Comparison of ENCODE assay signal across 8 mouse cellular contexts in the genomic region with DNA sequence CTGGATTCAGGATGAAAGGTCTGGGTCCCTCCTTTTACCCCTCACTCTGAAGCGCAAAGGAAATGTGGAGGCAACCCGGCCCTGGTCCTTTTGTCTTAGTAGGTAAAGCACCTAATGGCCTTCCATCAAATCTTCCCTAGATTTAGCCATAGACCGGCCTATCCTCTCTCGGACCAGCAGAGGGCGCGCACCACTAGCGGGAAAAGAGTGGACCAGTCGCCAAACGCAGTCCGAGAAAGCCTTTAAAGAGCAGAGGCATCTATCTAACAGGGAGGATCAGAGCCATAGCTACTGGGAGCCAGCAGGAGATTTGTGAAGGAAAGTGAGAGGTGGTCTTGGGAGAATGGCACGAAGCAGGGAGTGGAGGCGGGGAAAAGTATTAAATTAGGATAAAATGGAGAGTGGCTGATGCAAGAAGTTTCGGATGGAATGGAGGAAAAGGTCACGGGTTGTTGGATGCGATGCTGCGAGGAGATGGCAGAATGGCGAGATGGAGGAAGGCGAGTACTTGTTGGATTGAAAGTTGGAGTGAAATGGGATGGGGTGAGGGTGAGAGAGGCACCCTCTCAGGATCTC. TPM values are rescaled to one million over a fixed set of nuclear protein-coding genes. Genes with fewer than 3 reads are reported as not detected.
DNase-seq lines count a peak whose midpoint lies in the region; ATAC-seq and TF ChIP-seq lines count a peak whose summit lies in the region.

No protein-coding gene starts in this region.

- peak; percentile 58 to 79 for DNase-seq in layer of hippocampus, adult 2 months (ENCODE audit: low spot score in 2 of 2)
- DNase-seq in layer of hippocampus, adult 9-11 months = no peak
- peak; percentile 76 to 83 for DNase-seq in adrenal gland, postnatal 36 days
- peak; percentile 63 for DNase-seq in embryonic facial prominence, embryonic 14.5 days (ENCODE audit: low spot score)
- peak; percentile 81 for DNase-seq in hindbrain, embryonic 10.5 days (ENCODE audit: low spot score)
- DNase-seq in left cerebral cortex, postnatal 14 days (ENCODE audit: low spot score in 2 of 2) = peak; percentile 46 to 78

- TF ChIP-seq POLR2A in testis, adult 2 months (IDR thresholded peaks at IDR 0.05; ENCODE audit: control insufficient read depth, low read depth, low read length) = no peak

- 2% methylated on average over 18 of the region's 18 CpGs for WGBS in embryonic facial prominence, embryonic 14.5 days
- WGBS in hindbrain, embryonic 10.5 days = 3% methylated on average over 18 of the region's 18 CpGs
- WGBS in midbrain, embryonic 16.5 days = 3% methylated on average over 18 of the region's 18 CpGs

- ATAC-seq in embryonic facial prominence, embryonic 14.5 days (ENCODE audit: low read depth) = no peak
- peak; percentile 52; the same call in 1 of the 2 replicates for ATAC-seq in midbrain, embryonic 16.5 days

- no peak overlapping the region for H3K27ac ChIP-seq in layer of hippocampus, adult 2 months
- H3K27ac ChIP-seq in embryonic facial prominence, embryonic 14.5 days (replicated peaks; ENCODE audit: low read depth, low read length) = no peak overlapping the region
- H3K27ac ChIP-seq in hindbrain, embryonic 10.5 days = no peak overlapping the region
- H3K27ac ChIP-seq in midbrain, embryonic 16.5 days (ENCODE audit: low read length) = no peak overlapping the region
- H3K27ac ChIP-seq in testis, adult 2 months (ENCODE audit: control insufficient read depth, insufficient read depth, low read depth, low read length) = no peak overlapping the region

- H3K9ac ChIP-seq in embryonic facial prominence, embryonic 14.5 days (ENCODE audit: low read depth, low read length) = no peak overlapping the region
- H3K9ac ChIP-seq in midbrain, embryonic 16.5 days (ENCODE audit: low read depth, low read length) = no peak overlapping the region

- peak; percentile 90 for TF ChIP-seq CTCF in layer of hippocampus, adult 2 months (conservative IDR thresholded peaks at IDR 0.05)
- TF ChIP-seq CTCF in testis, adult 2 months (IDR thresholded peaks at IDR 0.05; ENCODE audit: control insufficient read depth, insufficient read depth, insufficient replicate concordance, low read depth, low read length) = peak; percentile 76; the same call in 1 of the 2 replicates

- peaks cover 75% of the 10 kb centered on the region for H3K27me3 ChIP-seq in embryonic facial prominence, embryonic 14.5 days (replicated peaks; ENCODE audit: control insufficient read depth, insufficient read depth, low read length)
- peaks cover 96% of the 10 kb centered on the region for H3K27me3 ChIP-seq in hindbrain, embryonic 10.5 days (ENCODE audit: insufficient read depth, poor library complexity, severe bottlenecking)
- H3K27me3 ChIP-seq in midbrain, embryonic 16.5 days (ENCODE audit: control insufficient read depth, insufficient read depth, low read depth, low read length) = peaks cover 41% of the 10 kb centered on the region
- peaks cover 12% of the 10 kb centered on the region for H3K27me3 ChIP-seq in testis, adult 2 months (ENCODE audit: control insufficient read depth, insufficient read depth, low read length)

- peak overlapping the region; percentile 24; the same call in 1 of the 2 replicates for H3K4me2 ChIP-seq in embryonic facial prominence, embryonic 14.5 days (ENCODE audit: low read depth, low read length)
- peak overlapping the region; percentile 25 for H3K4me2 ChIP-seq in midbrain, embryonic 16.5 days (ENCODE audit: low read length)

- H3K4me1 ChIP-seq in embryonic facial prominence, embryonic 14.5 days (ENCODE audit: control insufficient read depth, insufficient read depth, low read length) = peaks cover 6% of the 10 kb centered on the region
- H3K4me1 ChIP-seq in hindbrain, embryonic 10.5 days (replicated peaks) = peaks cover 34% of the 10 kb centered on the region
- peaks cover 29% of the 10 kb centered on the region for H3K4me1 ChIP-seq in midbrain, embryonic 16.5 days (ENCODE audit: control insufficient read depth, insufficient read depth, low read length)
- H3K4me1 ChIP-seq in testis, adult 2 months (ENCODE audit: control insufficient read depth, insufficient read depth, low read length) = peaks cover 19% of the 10 kb centered on the region

- peak overlapping the region; percentile 22; the same call in 1 of the 2 replicates for H3K4me3 ChIP-seq in layer of hippocampus, adult 2 months
- no peak overlapping the region for H3K4me3 ChIP-seq in embryonic facial prominence, embryonic 14.5 days (ENCODE audit: low read depth, low read length)
- H3K4me3 ChIP-seq in hindbrain, embryonic 10.5 days = peak overlapping the region; percentile 5; the same call in 1 of the 2 replicates
- no peak overlapping the region for H3K4me3 ChIP-seq in midbrain, embryonic 16.5 days (ENCODE audit: low read depth, low read length)
- no peak overlapping the region; the same call in 1 of the 2 replicates for H3K4me3 ChIP-seq in testis, adult 2 months (ENCODE audit: control insufficient read depth, low read depth, low read length)

- intact Hi-C loops in left cerebral cortex, postnatal 14 days (cut with DNase I) = loop anchor here (2.0 to 10.0 kb wide), 2 partner anchors 136 to 236 kb away; no protein-coding TSS in a partner anchor

- H3K9me3 ChIP-seq in embryonic facial prominence, embryonic 14.5 days (ENCODE audit: control insufficient read depth, low read length) = no peaks in the 10 kb centered on the region
- H3K9me3 ChIP-seq in hindbrain, embryonic 10.5 days = no peaks in the 10 kb centered on the region
- H3K9me3 ChIP-seq in midbrain, embryonic 16.5 days (replicated peaks; ENCODE audit: control insufficient read depth, low read length, poor library complexity, severe bottlenecking) = no peaks in the 10 kb centered on the region

- no peaks in the 10 kb centered on the region for H3K36me3 ChIP-seq in embryonic facial prominence, embryonic 14.5 days (ENCODE audit: control insufficient read depth, insufficient read depth, low read length)
- no peaks in the 10 kb centered on the region for H3K36me3 ChIP-seq in hindbrain, embryonic 10.5 days
- no peaks in the 10 kb centered on the region for H3K36me3 ChIP-seq in midbrain, embryonic 16.5 days (ENCODE audit: control insufficient read depth, insufficient read depth, low read length)
- H3K36me3 ChIP-seq in testis, adult 2 months (ENCODE audit: control insufficient read depth, insufficient read depth, low read length) = no peaks in the 10 kb centered on the region

RNA-seq across cellular contexts. Expression of gene Fev, which starts 4.3 kb away (rescaled TPM):
- total RNA-seq in layer of hippocampus, adult 2 months (2021) = not detected
- total RNA-seq in adrenal gland, postnatal 36 days (2021) = 1 to 10 TPM in 1 of 2 experiments, under 1 TPM in 1; 0.93 to 1.1 TPM
- not detected in 2 replicates for polyA plus RNA-seq in embryonic facial prominence, embryonic 14.5 days (2014; fragmentation: Nextera tagmentation; extraction: Ambion mirVana)
- polyA plus RNA-seq in hindbrain, embryonic 10.5 days (2016; fragmentation: Nextera tagmentation; extraction: Ambion mirVana) = 0.25 and 0.89 TPM in 2 replicates
- not detected for total RNA-seq in left cerebral cortex, postnatal 14 days (2021)
- 1.6 and 2.9 TPM in 2 replicates for polyA plus RNA-seq in midbrain, embryonic 16.5 days (2015; fragmentation: Nextera tagmentation; extraction: Ambion mirVana)
- 2.4 and 3.1 TPM in 2 replicates for polyA plus RNA-seq in testis, adult 2 months (2012; rRNA removed)

RNA-seq across cellular contexts. Expression of gene Cryba2, which starts 12.1 kb away (rescaled TPM):
- not detected for total RNA-seq in layer of hippocampus, adult 2 months (2021)
- total RNA-seq in adrenal gland, postnatal 36 days (2021) = under 1 TPM in 1 of 2 experiments, not detected in 1; 0.56 TPM
- not detected in 2 replicates for polyA plus RNA-seq in embryonic facial prominence, embryonic 14.5 days (2014; fragmentation: Nextera tagmentation; extraction: Ambion mirVana)
- polyA plus RNA-seq in hindbrain, embryonic 10.5 days (2016; fragmentation: Nextera tagmentation; extraction: Ambion mirVana) = not detected in 2 replicates
- total RNA-seq in left cerebral cortex, postnatal 14 days (2021) = under 1 TPM in 1 of 2 experiments, not detected in 1; 0.51 TPM
- polyA plus RNA-seq in midbrain, embryonic 16.5 days (2015; fragmentation: Nextera tagmentation; extraction: Ambion mirVana) = 0.45 and 0.51 TPM in 2 replicates
- polyA plus RNA-seq in testis, adult 2 months (2012; rRNA removed) = 1.8 and 2.0 TPM in 2 replicates

RNA-seq across cellular contexts. Expression of gene Cdk5r2, which starts 26.1 kb away (rescaled TPM):
- total RNA-seq in layer of hippocampus, adult 2 months (2021) = 100 to 1,000 TPM; 193 to 196 TPM
- 1 to 10 TPM; 2.8 to 3.5 TPM for total RNA-seq in adrenal gland, postnatal 36 days (2021)
- 0.60 and 0.79 TPM in 2 replicates for polyA plus RNA-seq in embryonic facial prominence, embryonic 14.5 days (2014; fragmentation: Nextera tagmentation; extraction: Ambion mirVana)
- 0.96 and 2.6 TPM in 2 replicates for polyA plus RNA-seq in hindbrain, embryonic 10.5 days (2016; fragmentation: Nextera tagmentation; extraction: Ambion mirVana)
- 100 to 1,000 TPM; 566 to 585 TPM for total RNA-seq in left cerebral cortex, postnatal 14 days (2021)
- polyA plus RNA-seq in midbrain, embryonic 16.5 days (2015; fragmentation: Nextera tagmentation; extraction: Ambion mirVana) = 8.1 and 9.7 TPM in 2 replicates
- polyA plus RNA-seq in testis, adult 2 months (2012; rRNA removed) = 0.06 and 0.07 TPM in 2 replicates

RNA-seq across cellular contexts. Expression of gene Cfap65, which starts 54.5 kb away (rescaled TPM):
- 1 to 10 TPM; 2.4 to 2.7 TPM for total RNA-seq in layer of hippocampus, adult 2 months (2021)
- not detected for total RNA-seq in adrenal gland, postnatal 36 days (2021)
- polyA plus RNA-seq in embryonic facial prominence, embryonic 14.5 days (2014; fragmentation: Nextera tagmentation; extraction: Ambion mirVana) = 0.25 and 1.2 TPM in 2 replicates
- 0.50 and 1.7 TPM in 2 replicates for polyA plus RNA-seq in hindbrain, embryonic 10.5 days (2016; fragmentation: Nextera tagmentation; extraction: Ambion mirVana)
- total RNA-seq in left cerebral cortex, postnatal 14 days (2021) = 1 to 10 TPM; 1.9 TPM
- polyA plus RNA-seq in midbrain, embryonic 16.5 days (2015; fragmentation: Nextera tagmentation; extraction: Ambion mirVana) = 1.3 and 1.4 TPM in 2 replicates
- polyA plus RNA-seq in testis, adult 2 months (2012; rRNA removed) = 204 and 212 TPM in 2 replicates

Comparison
In these comparisons a context has a peak if more than half of its experiments do, and no peak if none do; other contexts are left out.
1. H3K4me3 ChIP-seq: peak in layer of hippocampus, adult 2 months (single experiment) and hindbrain, embryonic 10.5 days (single experiment); none in embryonic facial prominence, embryonic 14.5 days (single experiment), midbrain, embryonic 16.5 days (single experiment) and testis, adult 2 months (single experiment).